Mouse (Mus musculus) limb, embryonic 11.5 days (tissue): ENCODE data around the gene Phb2. TPM values are rescaled to one million over a fixed set of nuclear protein-coding genes. Genes with fewer than 3 reads are reported as not detected.
A peak's percentile ranks its signal among the peaks of the same experiment; 100 is the strongest.

ENCODE experiments used
- ATAC-seq: fragments of 200-750 bp; cut with Nextera tagmentation; 2 replicates; pipeline ENCODE4 v1.8.0; 2017; ENCODE audit warnings: low read depth; ENCODE audit not compliant: insufficient number of reproducible peaks, low FRiP score, low TSS enrichment
- DNase-seq: peaks from one replicate; pipeline ENCODE4 v3.0.0-alpha.2; 2015; ENCODE audit warnings: low spot score
- H3K27ac ChIP-seq: fragments of 300-500 bp; sonication (generic); replicated peaks from 2 replicates; pipeline ENCODE4 v1.5.1; 2014; ENCODE audit warnings: low read depth, mild to moderate bottlenecking, low read length
- H3K27me3 ChIP-seq: fragments of 300-500 bp; sonication (generic); 2 replicates; pipeline ENCODE4 v1.6.1; 2014; ENCODE audit warnings: mild to moderate bottlenecking, low read length, mixed read lengths; ENCODE audit not compliant: control insufficient read depth, insufficient read depth
- H3K36me3 ChIP-seq: fragments of 300-500 bp; sonication (generic); 2 replicates; pipeline ENCODE4 v1.6.1; 2014; ENCODE audit warnings: mild to moderate bottlenecking, low read length, moderate library complexity, mixed read lengths; ENCODE audit not compliant: control insufficient read depth, insufficient read depth
- H3K4me1 ChIP-seq: fragments of 300-500 bp; sonication (generic); 2 replicates; pipeline ENCODE4 v1.6.1; 2014; ENCODE audit warnings: low read length, mixed read lengths; ENCODE audit not compliant: control insufficient read depth, insufficient read depth
- H3K4me2 ChIP-seq: fragments of 300-500 bp; sonication (generic); 2 replicates; pipeline ENCODE4 v1.6.1; 2014; ENCODE audit warnings: low read depth, mild to moderate bottlenecking, moderate library complexity; ENCODE audit not compliant: severe bottlenecking
- H3K4me3 ChIP-seq: fragments of 300-500 bp; sonication (generic); 2 replicates; pipeline ENCODE4 v1.5.1; 2014; ENCODE audit warnings: low read depth, low read length
- H3K9ac ChIP-seq: fragments of 300-500 bp; sonication (generic); 2 replicates; pipeline ENCODE4 v1.6.1; 2014; ENCODE audit warnings: mild to moderate bottlenecking, low read length
- H3K9me3 ChIP-seq: fragments of 300-500 bp; sonication (generic); 2 replicates; pipeline ENCODE4 v1.6.1; 2016; ENCODE audit warnings: low read length; ENCODE audit not compliant: control insufficient read depth
- WGBS: fragments of 180-500 bp; shearing (Covaris S2); extraction: QIAGEN DNeasy Blood & Tissue Kit; methylation state at CpG from one replicate; pipeline ENCODE4 v1.1.7; 2014; 5-methylcytosine and 5-hydroxymethylcytosine counted together
- polyA plus RNA-seq: library from polyadenylated mRNA; unstranded; fragments of >200 nt; fragmentation: Nextera tagmentation; extraction: Ambion mirVana; gene quantifications from 2 replicates; pipeline ENCODE4 v1.2.1, GENCODE M21; 2014

Phb2 gene
- polyA plus RNA-seq, 1 experiment from 2014 or later, result 427 TPM

- no peak overlapping the region for H3K27ac ChIP-seq
- no peak overlapping the region for H3K9ac ChIP-seq
These were observed 8.8 kb downstream of the Phb2 start for GRCm38 (mm10) chr6:124720904-124721303.

DNA sequence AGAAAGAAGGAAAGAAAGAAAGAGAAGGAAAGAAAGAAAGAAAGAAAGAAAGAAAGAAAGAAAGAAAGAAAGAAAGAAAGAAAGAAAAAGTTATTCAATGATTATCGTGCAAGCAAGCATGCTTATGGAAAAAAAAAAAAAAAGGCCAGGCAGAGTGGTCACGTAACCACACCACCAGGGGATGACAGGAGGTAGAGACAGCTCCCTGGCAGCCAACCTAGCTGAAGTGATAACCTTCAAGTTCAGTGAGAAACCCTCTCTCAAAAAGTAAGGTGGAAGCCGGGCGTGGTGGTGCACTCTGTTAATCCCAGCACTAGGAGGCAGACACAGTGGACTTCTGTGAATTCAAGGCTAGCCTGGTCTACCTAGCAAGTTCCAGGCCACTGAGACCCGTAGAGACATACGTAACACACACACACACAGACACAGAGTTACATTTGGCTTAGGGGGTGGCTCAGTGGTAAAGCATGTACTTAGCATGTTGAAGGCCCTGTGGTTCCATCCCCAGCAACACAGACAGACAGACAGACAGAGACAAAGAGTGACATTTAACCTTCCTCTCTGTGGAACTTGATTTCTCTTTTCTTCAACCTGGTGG lies 10.8 kb downstream of the Phb2 start:
- no peaks in the 10 kb centered on the region for H3K27me3 ChIP-seq
- ATAC-seq (no peak), DNase-seq (no peak)

More at GRCm38 (mm10) chr6:124720904-124721303, 8.8 kb downstream of the Phb2 start:
- H3K27me3 ChIP-seq, result no peaks in the 10 kb centered on the region
- peaks cover 12% of the 10 kb centered on the region for H3K36me3 ChIP-seq
- no peak overlapping the region for H3K4me2 ChIP-seq
- ATAC-seq, result no peak
- H3K9me3 ChIP-seq, result no peaks in the 10 kb centered on the region
- no peak for DNase-seq
- 79% methylated on average over 11 of the region's 11 CpGs for WGBS
- no peak overlapping the region for H3K4me3 ChIP-seq
- no peaks in the 10 kb centered on the region for H3K4me1 ChIP-seq

GRCm38 (mm10) chr6:124723541-124723940 lies 11.4 kb downstream of the Phb2 start:
- Histone ChIP-seq H3K4me1 (no peaks in the 10 kb centered on the region), H3K36me3 (no peaks in the 10 kb centered on the region), H3K27ac (no peak overlapping the region), H3K4me3 (no peak overlapping the region), H3K9me3 (no peaks in the 10 kb centered on the region), H3K4me2 (no peak overlapping the region), H3K27me3 (no peaks in the 10 kb centered on the region), H3K9ac (no peak overlapping the region)
- no peak for ATAC-seq
- DNase-seq, result no peak
- WGBS, result 78% methylated on average over 8 of the region's 8 CpGs

More for the DNA sequence above, 10.8 kb downstream of the Phb2 start:
- no peak overlapping the region for H3K27ac ChIP-seq
- no peak overlapping the region for H3K4me2 ChIP-seq
- WGBS, result 92% methylated on average over 6 of the region's 6 CpGs
- no peaks in the 10 kb centered on the region; the same call in 1 of the 2 replicates for H3K36me3 ChIP-seq
- H3K4me1 ChIP-seq, result no peaks in the 10 kb centered on the region
- no peak overlapping the region for H3K9ac ChIP-seq
- no peak overlapping the region for H3K4me3 ChIP-seq
- no peaks in the 10 kb centered on the region for H3K9me3 ChIP-seq

DNA sequence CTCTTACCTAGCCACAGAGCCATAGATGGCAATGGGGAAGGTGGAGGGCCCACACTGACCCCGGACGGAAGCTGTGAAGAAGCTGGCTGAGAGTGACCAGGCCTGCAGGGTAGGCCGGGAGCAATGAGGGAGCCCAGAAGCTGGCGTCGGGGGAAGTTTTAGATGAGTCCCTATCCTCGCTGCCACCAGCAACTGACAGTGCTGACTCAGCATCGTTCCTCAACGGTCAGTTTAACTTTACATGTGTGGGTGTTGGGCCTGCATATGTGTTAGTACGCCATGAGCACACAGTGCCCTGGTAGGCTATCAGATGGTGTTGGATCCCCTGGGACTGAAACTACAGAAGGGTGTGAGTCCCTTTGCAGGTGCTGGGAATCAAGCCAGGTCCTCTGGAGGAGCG lies 12.3 kb downstream of the Phb2 start:
- Histone ChIP-seq H3K4me3 (no peak overlapping the region), H3K27me3 (no peaks in the 10 kb centered on the region), H3K9ac (no peak overlapping the region), H3K4me2 (no peak overlapping the region), H3K27ac (no peak overlapping the region), H3K9me3 (no peaks in the 10 kb centered on the region), H3K4me1 (no peaks in the 10 kb centered on the region), H3K36me3 (no peaks in the 10 kb centered on the region)
- 90% methylated on average over 10 of the region's 10 CpGs for WGBS
- no peak for ATAC-seq
- DNase-seq, result no peak

GRCm38 (mm10) chr6:124728621-124729020 lies 16.5 kb downstream of the Phb2 start:
- ATAC-seq (no peak), DNase-seq (no peak)
- H3K4me2 ChIP-seq, result no peak overlapping the region
- no peak overlapping the region for H3K9ac ChIP-seq
- no peaks in the 10 kb centered on the region for H3K9me3 ChIP-seq
- 88% methylated on average over 10 of the region's 10 CpGs for whole genome bisulfite sequencing
- no peak overlapping the region for H3K27ac ChIP-seq
- no peaks in the 10 kb centered on the region for H3K36me3 ChIP-seq
- H3K4me1 ChIP-seq, result peaks cover 9% of the 10 kb centered on the region
- H3K27me3 ChIP-seq, result no peaks in the 10 kb centered on the region
- no peak overlapping the region for H3K4me3 ChIP-seq

DNA sequence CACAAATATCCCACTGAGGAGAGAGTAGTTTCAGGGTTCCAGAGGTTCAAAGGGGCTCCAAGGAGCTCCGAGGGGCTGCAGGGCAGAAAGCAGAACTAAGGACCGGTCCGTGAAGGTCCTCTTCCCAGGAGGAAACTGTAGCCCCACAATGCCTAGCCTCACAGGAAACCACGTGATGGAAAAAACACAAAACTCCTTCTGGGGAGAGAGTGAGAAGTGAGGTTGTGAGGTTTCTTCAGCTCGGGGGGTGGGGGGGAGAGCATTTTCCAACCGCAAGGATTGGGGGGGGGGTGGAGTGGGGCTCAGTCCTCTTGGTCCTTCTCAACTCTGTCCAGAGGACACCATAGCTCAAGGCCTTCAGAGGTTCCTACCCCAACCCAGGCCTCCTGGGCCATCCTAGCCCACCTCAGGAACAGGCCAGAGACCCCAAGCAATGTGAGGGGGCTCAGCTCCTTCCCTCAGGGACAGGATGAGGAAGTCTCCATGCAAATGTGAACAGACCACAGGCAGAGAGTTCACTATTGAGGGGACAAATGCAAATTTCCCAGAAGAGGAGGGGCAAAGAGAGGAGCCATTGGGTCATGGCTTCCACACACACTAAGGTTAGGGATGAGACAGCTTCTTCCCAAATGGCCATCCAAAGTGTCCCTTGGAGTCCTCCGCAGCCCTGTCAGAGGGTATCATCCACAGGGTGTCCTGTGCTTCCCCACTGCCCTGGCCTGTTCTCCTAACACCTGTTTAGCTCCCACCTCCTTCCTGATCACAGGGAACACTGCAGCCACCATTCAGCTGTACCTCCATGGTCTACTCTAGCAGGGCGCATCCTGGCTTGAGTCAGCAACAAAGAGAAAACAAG lies 17.9 kb downstream of the Phb2 start:
- Histone ChIP-seq H3K4me1 (peaks cover 9% of the 10 kb centered on the region), H3K9ac (no peak overlapping the region), H3K27ac (no peak overlapping the region), H3K36me3 (no peaks in the 10 kb centered on the region), H3K9me3 (no peaks in the 10 kb centered on the region), H3K27me3 (no peaks in the 10 kb centered on the region), H3K4me2 (no peak overlapping the region), H3K4me3 (no peak overlapping the region)
- ATAC-seq (no peak), DNase-seq (no peak)
- WGBS, result 86% methylated on average over 8 of the region's 8 CpGs

DNA sequence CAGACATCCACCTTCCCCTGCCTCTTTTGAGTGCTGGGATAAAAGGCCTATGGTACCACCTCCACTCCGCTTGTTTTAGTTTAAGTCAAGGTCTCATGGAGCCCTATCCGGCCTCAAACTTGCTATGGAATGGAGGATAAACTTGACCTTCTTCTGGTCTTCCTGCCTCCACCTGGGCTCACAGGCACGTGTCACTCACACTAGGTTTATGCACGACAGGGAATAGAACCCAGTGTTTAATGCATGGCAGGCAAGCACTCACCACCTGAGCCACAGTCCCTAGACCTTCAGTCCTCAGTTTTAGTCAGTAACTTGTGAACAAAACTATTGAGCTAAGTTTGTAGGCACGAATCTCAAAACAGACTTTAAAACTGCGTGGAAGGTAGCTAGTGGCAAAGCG lies 18.9 kb downstream of the Phb2 start:
- DNase-seq (no peak), ATAC-seq (no peak)
- no peaks in the 10 kb centered on the region for H3K36me3 ChIP-seq
- H3K9ac ChIP-seq, result no peak overlapping the region
- H3K4me3 ChIP-seq, result no peak overlapping the region
- H3K27ac ChIP-seq, result no peak overlapping the region
- 88% methylated on average over 7 of the region's 7 CpGs for WGBS
- peaks cover 9% of the 10 kb centered on the region for H3K4me1 ChIP-seq
- H3K27me3 ChIP-seq, result no peaks in the 10 kb centered on the region
- H3K4me2 ChIP-seq, result no peak overlapping the region
- H3K9me3 ChIP-seq, result no peaks in the 10 kb centered on the region

DNA sequence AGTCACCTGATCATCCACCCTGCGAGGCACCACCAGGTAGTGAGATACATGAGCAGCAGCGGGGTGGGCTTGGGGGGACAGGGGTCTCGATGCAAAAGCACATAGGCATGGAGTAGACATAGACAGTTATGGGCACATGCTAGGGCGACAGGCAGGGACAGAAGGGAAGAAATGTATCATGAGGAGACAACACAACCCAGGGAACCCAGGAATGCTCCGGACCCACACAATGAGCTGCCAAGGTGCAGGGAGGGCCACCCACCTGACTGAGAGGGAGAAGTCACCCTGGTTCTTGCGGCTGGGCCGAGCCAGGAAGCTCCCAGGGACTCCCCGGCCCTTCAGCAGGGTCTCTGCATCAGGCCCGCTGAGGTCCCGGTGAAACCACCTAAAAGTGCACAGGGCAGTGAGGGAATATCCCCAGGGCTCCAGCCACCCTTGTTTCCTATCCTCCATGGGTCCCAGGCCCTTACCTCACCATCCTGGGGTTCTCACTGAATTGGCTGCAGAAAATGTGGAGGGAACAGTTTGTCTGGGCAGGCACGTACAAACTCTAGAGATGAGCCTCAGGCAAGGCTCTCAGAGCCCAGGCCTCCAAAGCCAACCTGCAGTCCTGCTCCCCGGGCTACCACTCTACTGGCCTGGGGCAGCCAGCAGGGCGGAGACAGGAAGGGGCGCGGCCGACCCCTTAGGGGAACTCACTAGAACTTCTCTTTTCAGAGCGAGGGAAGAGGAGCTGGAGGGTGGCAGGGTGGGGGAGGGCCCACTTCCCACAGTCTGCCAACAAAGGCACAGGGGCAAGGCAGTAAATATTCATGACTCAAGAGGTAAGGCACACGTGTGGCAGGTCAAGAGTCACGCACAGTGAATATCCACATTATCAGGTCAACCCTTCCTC lies 20.6 kb downstream of the Phb2 start:
- H3K27me3 ChIP-seq, result no peaks in the 10 kb centered on the region
- peaks cover 9% of the 10 kb centered on the region for H3K4me1 ChIP-seq
- no peak overlapping the region for H3K4me3 ChIP-seq
- no peak overlapping the region; the same call in 1 of the 2 replicates for H3K4me2 ChIP-seq
- ATAC-seq (no peak), DNase-seq (no peak)
- 0 out of 2 replicates have a peak overlapping the region, but pooled peaks have one; percentile 27 for H3K9ac ChIP-seq
- 52% methylated on average over 19 of the region's 19 CpGs for WGBS
- no peaks in the 10 kb centered on the region for H3K36me3 ChIP-seq
- no peaks in the 10 kb centered on the region for H3K9me3 ChIP-seq
- H3K27ac ChIP-seq, result no peak overlapping the region
